Mouse (Mus musculus) adrenal gland, postnatal 25 days (tissue): ENCODE data around the gene Nsd1. TPM values are rescaled to one million over a fixed set of nuclear protein-coding genes. Genes with fewer than 3 reads are reported as not detected.

Experiments used
- DNase-seq: peaks from one replicate; pipeline ENCODE4 v3.0.0; 2021; ENCODE audit warnings: mixed read lengths
- total RNA-seq: library from RNA; stranded (reverse); gene quantifications from 2 replicates; pipeline ENCODE4 v1.2.3, GENCODE M21; 2021

The Nsd1 gene
- total RNA-seq, 1 experiment from 2014 or later = 142 TPM

DNA sequence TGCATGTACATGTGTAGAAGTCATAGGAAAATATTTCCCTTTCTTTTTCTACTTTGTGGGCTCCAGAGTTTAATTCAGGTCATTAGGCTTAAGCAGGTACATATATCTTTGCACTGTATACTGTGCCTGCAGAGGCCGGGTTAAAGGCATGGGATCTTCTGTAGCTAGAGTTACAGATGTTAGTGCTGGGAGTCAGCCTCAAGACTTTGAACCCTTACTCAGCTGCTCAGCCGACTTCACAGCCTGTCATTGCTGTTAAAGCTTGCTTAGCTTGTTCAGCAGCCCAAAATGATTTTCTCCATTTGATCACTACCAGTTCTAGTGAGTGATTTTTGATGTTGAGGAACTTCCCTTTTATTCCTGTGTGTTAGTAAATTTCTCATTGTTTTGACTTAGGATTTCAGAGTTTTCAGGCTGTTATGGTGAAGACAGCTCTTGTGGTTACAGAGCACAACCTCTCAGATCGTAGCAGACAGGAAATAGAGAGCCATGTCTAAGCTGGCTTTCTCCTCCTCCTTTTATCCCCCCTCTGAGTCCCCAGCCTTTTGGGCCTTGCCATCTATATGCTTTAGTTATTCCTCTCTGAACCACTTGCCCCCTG is 45.6 kb downstream of the Nsd1 start:
- DNase-seq = no peak

DNA sequence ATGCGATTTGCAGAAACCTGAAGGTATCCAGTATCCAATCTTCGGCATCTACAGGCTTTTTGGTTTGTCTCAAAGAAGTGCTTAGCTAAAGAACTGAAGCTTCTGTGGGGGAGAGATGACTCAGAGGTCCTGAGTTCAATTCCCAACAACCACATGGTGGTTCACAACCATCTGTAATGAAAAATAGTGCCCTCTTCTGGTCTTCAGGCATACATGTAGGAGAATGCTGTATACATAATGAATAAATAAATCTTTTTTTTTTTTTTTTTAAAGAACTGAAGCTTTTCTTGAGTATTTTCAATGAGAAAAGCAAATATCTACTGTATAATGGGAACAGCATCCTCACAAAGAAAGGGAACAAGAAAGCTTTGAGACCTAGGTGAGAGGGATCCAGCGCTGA is 49.1 kb downstream of the Nsd1 start:
- no peak for DNase-seq

DNA sequence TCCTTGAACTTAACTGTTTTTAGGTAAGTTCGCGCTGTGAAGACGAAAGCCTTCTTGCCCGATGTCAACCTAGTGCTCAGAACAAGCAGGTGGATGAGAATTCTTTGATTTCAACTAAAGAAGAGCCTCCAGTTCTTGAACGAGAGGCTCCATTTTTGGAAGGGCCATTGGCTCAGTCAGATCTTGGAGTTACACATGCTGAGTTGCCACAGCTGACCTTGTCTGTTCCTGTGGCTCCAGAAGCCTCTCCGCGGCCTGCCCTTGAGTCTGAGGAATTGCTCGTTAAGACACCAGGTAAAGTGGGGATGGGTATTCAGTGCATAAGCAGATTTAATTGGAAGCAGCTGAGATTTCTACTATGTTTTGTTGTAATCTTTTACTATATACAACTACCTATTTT is 51.9 kb downstream of the Nsd1 start:
- no peak for DNase-seq

DNA sequence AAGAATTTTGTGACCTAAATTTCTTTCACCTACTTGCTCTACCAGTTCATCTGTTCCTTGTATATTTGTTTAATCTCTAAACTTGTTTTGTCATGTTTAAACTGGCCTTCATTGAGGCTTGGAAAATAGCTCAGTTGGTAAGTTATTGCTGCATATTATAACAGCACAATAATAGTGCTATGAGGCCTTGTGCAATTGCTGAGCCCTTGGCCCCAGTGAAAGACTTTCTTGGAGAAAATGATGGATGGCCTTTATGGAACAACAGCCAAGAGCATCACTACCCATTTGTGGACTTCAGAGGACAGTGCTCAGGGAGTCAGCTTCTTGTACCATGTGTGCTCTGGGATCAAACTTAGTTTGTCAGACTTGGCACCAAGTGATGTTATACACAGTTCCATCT is 52.5 kb downstream of the Nsd1 start:
- no peak for DNase-seq

DNA sequence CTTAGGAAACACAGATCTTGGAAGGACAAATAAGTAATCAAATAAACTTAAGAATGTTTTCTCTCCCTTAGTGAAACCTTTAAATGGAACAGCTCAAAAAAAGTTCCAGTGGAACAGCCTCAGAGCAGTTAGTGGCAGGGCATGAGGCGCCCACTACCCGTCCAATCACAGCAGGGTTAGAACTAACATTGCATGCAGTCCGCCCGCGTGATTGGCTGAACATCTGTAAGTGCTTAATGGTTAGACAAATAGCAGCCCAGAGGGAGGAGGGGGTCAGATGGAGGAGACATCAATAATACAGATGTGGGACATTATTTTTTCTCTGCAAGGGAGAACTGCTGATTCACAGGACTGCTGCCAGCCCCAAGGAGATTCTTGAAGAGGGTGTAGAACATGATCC is 67.6 kb downstream of the Nsd1 start:
- DNase-seq = no peak

DNA sequence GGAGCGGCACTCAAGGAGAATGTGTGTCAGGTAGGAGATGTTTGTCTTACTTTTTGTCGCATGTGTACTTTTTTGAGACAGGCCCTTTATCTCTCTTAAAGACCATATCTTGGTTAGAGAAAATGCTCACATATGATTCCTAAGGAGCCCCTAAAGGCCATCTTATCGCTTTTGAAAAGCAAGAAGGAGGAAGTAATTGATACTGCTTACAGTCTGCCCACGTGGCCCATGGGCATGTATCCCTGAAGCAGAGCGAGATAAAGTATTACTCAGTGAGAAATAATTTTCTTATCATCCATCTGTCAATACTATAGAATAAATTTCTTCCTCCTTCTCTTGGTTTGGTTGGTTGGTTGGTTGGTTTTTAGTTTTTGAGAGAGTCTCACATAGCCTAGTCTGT is 68.1 kb downstream of the Nsd1 start:
- no peak for DNase-seq

DNA sequence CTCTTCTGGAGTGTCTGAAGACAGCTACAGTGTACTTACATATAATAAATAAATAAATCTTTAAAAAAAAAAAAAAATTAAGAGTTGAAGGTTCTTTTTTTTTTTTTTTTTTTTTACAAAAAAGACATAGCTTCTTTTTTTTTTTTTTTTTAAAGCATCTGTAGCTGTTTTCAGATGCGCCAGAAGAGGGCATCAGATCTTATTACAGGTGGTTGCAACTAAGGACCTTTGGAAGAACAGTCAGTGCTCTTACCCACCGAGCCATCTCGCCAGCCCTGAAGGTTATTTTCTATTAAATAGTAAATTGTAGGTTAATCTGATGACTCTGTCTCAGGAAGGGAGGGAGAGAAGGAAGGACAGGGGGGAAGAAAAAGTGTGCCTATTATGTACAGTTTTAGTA is 79.3 kb downstream of the Nsd1 start:
- DNase-seq = no peak

DNA sequence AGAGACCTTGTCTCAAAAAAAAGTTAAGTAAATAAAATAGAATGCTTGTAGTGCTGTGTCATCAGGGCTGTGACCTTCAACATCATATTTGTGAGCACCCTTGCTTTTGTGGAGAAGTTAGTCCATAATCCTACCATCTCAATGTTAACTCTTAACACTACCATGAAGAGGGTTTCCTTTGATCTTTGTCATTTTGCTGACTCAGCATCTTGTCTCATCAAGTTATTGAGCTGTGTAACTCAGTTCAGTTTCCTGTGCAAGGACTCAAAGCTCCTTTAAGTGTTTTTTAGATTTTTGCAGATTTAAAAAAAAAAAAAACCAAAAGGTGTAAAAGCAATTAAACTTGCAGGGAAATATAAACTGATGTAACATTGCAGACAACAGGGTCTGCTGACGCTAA is 87.2 kb downstream of the Nsd1 start:
- DNase-seq = no peak

DNA sequence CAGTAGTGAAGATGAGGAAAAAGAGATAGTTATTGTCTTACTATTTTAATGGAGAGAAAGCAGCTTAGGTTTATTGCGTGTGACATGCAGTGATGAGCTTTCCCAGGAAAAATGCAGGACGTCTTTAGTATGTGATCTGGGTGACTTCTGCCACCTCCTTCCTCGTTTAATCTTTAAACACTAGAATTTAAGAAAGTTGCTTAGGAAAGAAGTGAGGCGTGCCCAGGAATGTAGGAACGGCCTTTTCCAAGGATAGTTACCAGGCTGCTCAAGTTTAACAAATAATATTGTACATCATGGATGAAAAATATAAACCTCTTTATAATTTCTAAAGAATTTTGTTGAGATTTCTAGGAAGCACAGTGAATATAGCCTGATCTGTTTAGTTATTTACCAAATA is 91.3 kb downstream of the Nsd1 start:
- DNase-seq = no peak

DNA sequence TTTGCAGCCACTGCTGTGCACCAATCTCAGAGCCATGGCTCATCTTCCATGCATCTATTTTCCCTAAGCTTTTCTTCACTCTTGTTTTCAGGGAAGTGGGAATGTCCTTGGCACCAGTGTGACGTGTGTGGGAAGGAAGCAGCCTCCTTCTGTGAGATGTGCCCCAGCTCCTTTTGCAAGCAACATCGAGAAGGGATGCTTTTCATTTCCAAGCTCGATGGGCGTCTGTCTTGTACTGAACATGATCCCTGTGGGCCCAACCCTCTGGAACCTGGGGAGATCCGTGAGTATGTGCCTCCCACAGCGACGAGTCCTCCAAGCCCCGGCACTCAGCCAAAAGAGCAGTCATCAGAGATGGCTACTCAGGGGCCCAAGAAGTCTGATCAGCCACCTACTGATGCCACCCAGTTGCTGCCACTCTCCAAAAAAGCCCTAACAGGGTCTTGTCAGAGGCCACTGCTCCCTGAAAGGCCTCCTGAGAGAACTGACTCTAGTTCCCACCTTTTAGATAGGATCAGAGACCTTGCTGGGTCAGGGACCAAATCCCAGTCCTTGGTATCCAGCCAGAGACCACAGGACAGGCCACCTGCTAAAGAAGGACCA is 102.5 kb downstream of the Nsd1 start:
- DNase-seq = no peak

DNA sequence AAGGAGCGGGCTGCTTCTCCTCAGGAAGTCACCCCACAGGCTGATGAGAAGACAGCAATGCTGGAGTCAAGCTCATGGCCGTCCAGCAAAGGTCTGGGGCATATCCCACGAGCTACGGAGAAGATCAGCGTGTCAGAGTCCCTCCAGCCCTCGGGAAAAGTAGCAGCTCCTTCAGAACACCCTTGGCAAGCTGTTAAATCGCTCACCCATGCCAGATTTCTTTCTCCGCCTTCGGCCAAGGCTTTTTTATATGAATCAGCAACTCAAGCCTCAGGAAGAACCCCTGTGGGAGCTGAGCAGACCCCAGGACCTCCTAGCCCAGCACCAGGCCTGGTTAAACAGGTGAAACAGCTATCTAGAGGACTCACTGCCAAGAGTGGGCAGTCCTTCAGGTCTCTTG is 103.5 kb downstream of the Nsd1 start:
- DNase-seq = no peak

DNA sequence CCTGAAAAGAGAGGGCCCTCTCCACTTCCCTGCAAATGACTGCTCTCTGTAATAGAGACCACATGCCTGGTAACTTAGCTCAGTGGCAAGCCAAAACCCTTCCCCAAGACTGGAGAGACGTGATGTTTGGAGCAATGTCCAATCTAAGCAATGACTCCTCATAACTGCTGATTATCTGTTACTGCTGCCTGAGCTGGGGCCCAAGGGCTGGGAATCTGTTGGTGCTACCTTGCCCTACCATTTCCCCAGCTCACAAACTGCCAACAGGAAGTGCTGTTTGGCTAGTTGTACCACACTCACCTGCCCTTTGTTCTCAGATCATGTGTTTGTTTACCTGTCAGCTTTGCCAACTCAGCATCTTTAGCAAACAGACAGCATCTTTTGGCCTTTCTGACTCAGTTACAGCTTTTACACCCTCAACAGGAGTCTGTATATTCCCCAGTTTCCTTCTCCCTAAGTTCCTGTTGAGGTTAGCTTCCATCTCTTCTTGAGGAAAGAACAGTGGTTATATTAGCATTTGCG is 105.4 kb downstream of the Nsd1 start:
- no peak for DNase-seq

DNA sequence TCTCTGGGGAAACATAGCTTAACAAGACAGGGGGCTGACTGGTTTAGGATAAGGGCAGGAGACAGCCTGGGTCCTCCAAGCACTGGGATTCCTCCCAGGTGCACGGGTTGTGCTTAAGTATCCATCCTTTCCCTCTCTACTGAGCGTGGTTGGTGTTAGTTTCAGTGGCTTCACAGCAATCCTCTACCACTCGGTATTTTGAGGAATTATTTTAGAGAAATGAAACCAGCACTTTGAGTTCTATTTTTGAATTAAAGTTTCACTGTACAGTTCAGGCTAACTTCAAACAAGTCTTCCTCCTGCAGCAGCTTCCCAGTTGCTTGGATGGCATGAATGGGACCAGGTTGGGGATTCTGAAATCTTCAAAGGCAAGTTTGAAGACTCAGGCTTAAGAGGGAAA is 108.8 kb downstream of the Nsd1 start:
- DNase-seq = no peak

DNA sequence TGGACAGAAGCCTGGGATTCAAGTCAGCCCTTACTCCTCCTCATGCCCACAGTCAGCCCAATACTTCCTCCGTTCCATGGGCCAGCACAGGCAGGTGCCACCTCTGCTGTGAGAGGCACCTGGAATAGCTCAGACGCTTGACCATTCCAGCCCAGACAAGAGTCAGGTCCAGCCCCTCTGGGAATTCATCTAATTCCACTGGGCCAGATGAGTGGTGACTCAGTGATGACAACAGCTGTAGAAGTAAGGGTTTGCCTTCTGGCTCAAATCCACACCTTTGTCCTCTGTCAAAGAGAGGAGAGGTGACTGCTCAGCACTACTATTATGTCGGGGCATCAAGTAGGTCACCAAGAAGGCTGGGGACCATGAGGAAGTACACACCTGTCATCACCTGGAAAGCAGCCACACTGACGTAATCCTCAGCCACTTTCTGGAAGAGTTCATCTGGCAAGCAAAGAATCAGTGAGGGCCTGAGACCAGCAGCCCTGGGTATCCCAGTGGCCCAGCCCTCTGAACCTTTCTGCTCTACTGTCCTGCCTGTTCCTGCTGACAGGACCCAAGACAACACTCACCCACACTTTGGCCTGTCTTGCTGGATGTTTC is 110.5 kb downstream of the Nsd1 start, which contains the start of gene Prelid1:
Gene Prelid1 (plus strand): TSS at position 570 of the 603 bp plus-strand sequence.
- DNase-seq = no peak

DNA sequence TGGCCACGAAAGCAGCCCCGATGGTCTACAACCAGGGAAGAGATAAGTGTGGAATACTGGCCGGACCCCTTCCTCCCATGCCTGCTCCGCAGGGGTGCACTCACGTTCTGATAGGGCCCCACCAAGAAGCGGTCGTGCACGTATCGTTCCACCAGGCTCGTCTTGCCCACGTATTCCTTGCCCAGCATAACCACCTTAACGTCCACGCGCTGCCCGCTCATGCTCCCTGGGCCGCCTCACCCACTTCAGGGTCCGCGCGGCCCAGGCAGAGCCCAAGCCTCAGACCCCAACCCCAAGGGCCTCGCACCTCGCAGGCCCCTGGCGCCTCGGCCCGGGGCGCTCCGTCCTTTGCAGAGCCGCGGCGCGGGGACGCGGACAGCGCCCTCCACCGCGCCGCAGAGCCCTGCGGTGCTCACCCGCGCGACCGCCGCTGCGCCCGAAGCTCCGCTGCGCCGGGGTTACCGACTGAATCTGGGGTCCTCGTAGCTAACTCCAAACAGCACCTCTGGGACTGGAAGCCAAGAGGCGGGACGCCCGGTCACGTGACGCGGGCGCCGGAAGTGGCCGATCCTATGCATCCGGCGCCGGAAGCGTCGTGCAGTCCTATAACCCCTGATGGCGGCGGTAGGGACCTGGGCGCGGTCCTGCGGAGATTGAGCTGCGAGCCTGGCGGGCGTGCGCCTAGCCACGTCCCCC is 112.0 kb downstream of the Nsd1 start, which contains the start of gene Rab24:
Gene Rab24 (minus strand): TSS at position 513 of the 696 bp plus-strand sequence.
- DNase-seq = peak; percentile 89

DNA sequence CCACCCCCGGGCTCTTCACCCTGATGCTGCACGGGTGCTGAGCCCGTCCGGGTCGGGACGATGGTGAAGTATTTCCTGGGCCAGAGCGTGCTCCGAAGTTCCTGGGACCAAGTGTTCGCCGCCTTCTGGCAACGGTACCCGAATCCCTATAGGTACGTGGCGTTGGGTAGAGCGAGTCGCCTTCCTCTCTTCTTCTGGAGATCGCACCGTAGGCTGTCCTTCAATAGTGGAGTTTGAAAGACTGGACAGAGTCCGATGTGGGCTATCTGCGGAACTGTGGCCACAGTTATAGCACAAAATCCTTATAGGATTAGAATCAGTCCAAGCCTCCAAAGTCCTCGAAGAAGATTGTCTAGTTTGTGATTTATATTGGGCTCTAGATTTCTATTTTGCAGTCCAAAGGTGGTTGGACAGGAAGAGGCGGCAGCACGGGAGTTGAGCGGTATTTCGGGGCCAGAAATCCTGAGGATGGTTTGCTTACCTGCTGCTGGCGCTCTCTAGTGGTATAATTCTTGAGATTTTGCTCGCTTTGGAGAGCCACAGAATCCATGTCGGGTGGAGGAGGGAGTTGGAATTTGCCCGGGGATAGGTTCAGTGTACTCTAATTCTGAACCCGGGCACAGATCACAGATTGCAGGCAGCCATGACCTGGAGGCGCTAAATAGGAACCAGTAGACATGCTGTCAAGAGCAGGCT is 112.7 kb downstream of the Nsd1 start:
- no peak for DNase-seq

DNA sequence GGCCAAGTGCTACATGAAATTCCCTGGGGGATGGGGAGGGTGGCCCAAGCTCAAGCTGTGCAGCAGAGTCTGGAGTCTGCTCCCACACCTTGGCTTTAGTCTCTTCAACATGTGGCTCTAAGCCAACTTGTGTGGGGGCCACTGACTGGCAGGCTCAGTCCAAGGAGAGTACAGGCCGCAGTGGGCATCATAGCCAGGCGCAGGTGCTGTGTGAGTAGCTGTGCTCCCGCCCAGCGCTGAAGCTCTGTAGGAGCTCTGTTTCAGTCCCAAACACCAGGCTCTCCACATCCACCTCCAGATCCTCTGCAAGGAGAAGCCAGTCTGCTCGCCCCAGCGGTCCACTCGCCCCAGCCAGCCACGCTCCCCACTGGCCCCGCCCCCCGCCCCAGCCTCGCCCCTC is 116.0 kb downstream of the Nsd1 start:
- no peak for DNase-seq

DNA sequence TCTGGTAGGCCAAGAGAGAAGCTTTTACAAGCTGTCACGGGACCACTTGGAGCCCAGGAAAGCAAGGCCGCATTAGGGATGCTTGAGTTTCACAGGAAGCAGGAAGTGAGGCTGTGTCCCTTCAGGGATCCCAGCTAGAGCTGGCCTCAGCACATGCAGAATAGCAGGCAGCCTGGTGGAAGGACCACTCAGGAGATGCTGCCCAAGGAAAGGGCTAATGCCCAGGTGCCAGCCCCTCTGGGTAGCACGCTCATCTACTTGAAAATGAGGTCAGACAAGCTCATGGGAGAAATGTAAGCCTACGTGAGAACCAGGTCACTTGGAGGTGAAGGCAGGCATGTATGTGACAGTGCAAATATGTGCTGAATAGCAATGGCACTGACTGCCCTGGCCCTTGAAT is 117.6 kb downstream of the Nsd1 start:
- no peak for DNase-seq

DNA sequence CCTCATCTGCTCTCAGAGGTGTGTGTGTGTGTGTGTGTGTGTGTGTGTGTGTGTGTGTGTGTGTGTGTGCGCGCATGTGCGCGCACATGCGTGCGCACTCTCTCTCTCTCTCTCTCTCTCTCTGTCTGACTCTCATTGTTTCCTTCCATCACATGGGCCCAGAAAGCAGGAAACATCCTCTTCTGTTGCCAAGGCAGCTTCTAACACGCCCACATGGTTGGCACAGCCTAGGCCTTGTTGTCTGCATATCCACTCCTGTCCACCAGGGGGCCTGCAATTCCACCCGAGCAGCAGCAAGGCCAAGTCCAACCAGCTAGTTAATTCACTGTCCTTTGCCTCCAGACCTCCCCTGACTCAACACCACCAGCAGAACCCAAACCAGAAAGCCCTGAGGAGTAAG is 118.1 kb downstream of the Nsd1 start:
- peak; percentile 78 for DNase-seq

DNA sequence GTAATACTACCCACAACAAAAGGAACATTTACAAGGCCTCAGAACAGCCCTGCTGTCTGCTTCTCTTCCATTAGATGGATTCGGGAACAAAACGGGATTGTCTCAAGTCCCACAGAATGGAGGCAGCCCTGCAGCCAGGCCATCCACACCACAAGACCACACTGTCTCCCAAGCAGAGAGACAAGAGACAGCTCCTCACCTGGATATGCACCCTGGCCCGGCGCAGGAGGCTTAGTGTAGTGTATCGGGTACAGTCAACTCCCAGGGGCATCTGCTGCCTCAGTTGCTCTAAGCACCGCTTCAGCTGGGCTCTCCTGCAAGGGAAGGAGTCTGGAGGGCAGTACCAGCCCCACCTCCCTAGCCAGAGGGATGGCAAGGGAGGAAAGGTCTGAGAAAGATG is 118.6 kb downstream of the Nsd1 start:
- no peak for DNase-seq

DNA sequence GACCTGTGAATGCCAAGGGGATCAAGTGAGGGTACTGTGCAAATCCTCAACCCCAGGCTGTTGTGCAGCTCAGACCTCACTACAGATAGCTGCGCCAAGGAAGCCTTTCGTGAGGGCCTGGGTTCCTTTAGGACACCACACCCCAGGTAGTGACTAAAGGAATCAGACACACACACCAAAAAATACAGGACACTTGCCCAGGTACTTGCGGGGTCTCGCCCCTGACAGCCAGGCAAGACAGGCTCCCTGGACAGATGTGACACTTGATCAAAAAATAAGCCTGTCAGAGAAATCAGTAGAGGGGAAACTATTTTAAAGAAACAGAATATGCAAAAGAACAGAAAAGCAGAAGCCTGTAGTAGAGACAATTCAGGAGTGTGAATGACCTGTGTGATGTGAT is 119.1 kb downstream of the Nsd1 start:
- no peak for DNase-seq

DNA sequence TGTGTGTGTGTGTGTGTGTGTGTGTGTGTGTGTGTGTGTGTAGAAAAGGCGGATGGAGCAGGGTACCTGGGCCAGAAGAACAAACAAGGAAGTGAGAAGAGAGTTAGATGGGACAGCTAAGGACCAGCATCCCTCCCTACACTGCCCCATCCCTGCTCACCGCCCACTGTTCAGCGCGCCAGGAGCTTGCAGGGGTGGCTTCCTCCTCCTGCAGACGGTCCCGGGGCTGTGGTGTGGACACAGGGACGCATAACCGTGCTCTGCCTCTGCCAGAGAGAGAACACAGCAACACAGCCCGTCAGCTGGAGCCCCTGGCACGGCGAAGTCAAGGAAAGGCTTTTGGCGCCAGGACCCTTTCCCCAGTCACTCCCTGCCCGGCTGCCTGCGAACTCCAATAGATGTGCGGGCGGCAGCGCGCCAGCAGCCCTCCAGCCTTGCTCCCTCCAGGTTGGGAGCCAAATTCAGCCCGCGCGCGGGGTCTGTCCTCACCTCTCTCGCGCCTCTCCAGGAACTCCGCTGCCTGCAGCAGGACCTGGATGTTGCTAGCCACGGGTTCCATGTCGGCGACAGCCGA is 119.6 kb downstream of the Nsd1 start:
- DNase-seq = no peak
